Mouse (Mus musculus) gastrocnemius, postnatal 36 days (tissue): ENCODE measurements around the gene Col6a1. TPM values are rescaled to one million over a fixed set of nuclear protein-coding genes. Genes with fewer than 3 reads are reported as not detected.
"Not testable (repeated sequence)": the region's sequence is repeated elsewhere in the genome, so short reads cannot be mapped to it uniquely, and the experiment has no call there.

ENCODE experiments used
- DNase-seq, 2 experiments: peaks; one replicate each; pipeline ENCODE4 v3.0.0; 2022
- intact Hi-C: fragments of 180-260 bp; cut with DNase I; formaldehyde crosslinking; loops from one replicate; pipeline ENCODE4 v1.15.1; 2025
- long read RNA-seq, 2 experiments: library from polyadenylated mRNA; stranded (forward); transcript quantifications; one replicate each; pipeline ENCODE4 v2.0.0; 2021
- total RNA-seq, 2 experiments: library from RNA; stranded (reverse); gene quantifications; 2 replicates each; pipeline ENCODE4 v1.2.3; 2021

Col6a1 gene
- 10 to 100 TPM; 65.2 to 82.0 TPM for total RNA-seq
- long read RNA-seq, experiment 1, partial matches to known transcripts: 10 of 33 reads
- long read RNA-seq, experiment 1, other reads (novel, unspliced or antisense): 23 of 33 reads
- long read RNA-seq, experiment 2, partial matches to known transcripts: 12 of 45 reads
- long read RNA-seq, experiment 2, other reads (novel, unspliced or antisense): 33 of 45 reads

- peak in 1 of 2 experiments; percentile 25 for DNase-seq
- intact Hi-C loops: no loop called here
Observed at GRCm38 (mm10) chr10:76725682-76726285, at the start of gene Col6a1. Col6a1 (minus strand) TSS chr10:76726168.

- DNase-seq: peak in 1 of 2 experiments; percentile 2
- intact Hi-C loops: no loop called here
Observed at GRCm38 (mm10) chr10:76771624-76772023, 45.7 kb upstream of the Col6a1 start.

- peak in 1 of 2 experiments; percentile 8 for DNase-seq
- intact Hi-C loops: no loop called here
Observed at GRCm38 (mm10) chr10:76771086-76771485, 45.1 kb upstream of the Col6a1 start.

GRCm38 (mm10) chr10:76769581-76769980, 43.6 kb upstream of the Col6a1 start:
- intact Hi-C loops: no loop called here
- DNase-seq: no peak

GRCm38 (mm10) chr10:76766196-76766595, 40.2 kb upstream of the Col6a1 start:
- no peak for DNase-seq
- intact Hi-C loops: no loop called here

- peak in 1 of 2 experiments; percentile 4 for DNase-seq
- intact Hi-C loops: no loop called here
Observed at GRCm38 (mm10) chr10:76764927-76765326, 39.0 kb upstream of the Col6a1 start.

- intact Hi-C loops: no loop called here
- no peak for DNase-seq
Observed at GRCm38 (mm10) chr10:76763016-76763415, 37.0 kb upstream of the Col6a1 start.

- intact Hi-C loops: no loop called here
- no peak for DNase-seq
Observed at GRCm38 (mm10) chr10:76762411-76762810, 36.4 kb upstream of the Col6a1 start.

GRCm38 (mm10) chr10:76759878-76760277, 33.9 kb upstream of the Col6a1 start:
- intact Hi-C loops: no loop called here
- DNase-seq: no peak

- DNase-seq: no peak
- intact Hi-C loops: no loop called here
Observed at GRCm38 (mm10) chr10:76753640-76754039, 27.7 kb upstream of the Col6a1 start.

- DNase-seq, intact Hi-C loops: not testable (repeated sequence)
Observed at GRCm38 (mm10) chr10:76744267-76744666, 18.3 kb upstream of the Col6a1 start.

- DNase-seq: no peak
- intact Hi-C loops: loop anchor here (5.0 kb wide), 1 partner anchor 279 kb away; no protein-coding TSS in a partner anchor
Observed at GRCm38 (mm10) chr10:76736764-76737163, 10.8 kb upstream of the Col6a1 start.

GRCm38 (mm10) chr10:76734979-76735378, 9.0 kb upstream of the Col6a1 start:
- DNase-seq: peak; percentile 64 to 75
- intact Hi-C loops: loop anchor here (1.0 to 5.0 kb wide), 2 partner anchors 185 to 278 kb away; no protein-coding TSS in a partner anchor

- peak in 1 of 2 experiments; percentile 17 for DNase-seq
- intact Hi-C loops: no loop called here
Observed at GRCm38 (mm10) chr10:76733677-76734068, 7.7 kb upstream of the Col6a1 start.

- peak; percentile 81 to 83 for DNase-seq
- intact Hi-C loops: no loop called here
Observed at GRCm38 (mm10) chr10:76732881-76733676, 7.1 kb upstream of the Col6a1 start.

- no peak for DNase-seq
- intact Hi-C loops: no loop called here
Observed at GRCm38 (mm10) chr10:76732391-76732790, 6.4 kb upstream of the Col6a1 start.

GRCm38 (mm10) chr10:76731621-76732239, 5.8 kb upstream of the Col6a1 start:
- intact Hi-C loops: no loop called here
- DNase-seq: peak in 1 of 2 experiments; percentile 55

GRCm38 (mm10) chr10:76729631-76730620, 4.0 kb upstream of the Col6a1 start:
- peak; percentile 52 to 66 for DNase-seq
- intact Hi-C loops: loop anchor here (2.0 kb wide), 1 partner anchor 107 kb away; the partner anchor contains the start of gene Col6a2

GRCm38 (mm10) chr10:76728369-76728768, 2.4 kb upstream of the Col6a1 start:
- intact Hi-C loops: loop anchor here (2.0 kb wide), 1 partner anchor 106 kb away; the partner anchor contains the start of gene Col6a2

More at GRCm38 (mm10) chr10:76728369-76728768, 2.4 kb upstream of the Col6a1 start:
- peak; percentile 82 to 87 for DNase-seq
